Mouse (Mus musculus): ENCODE measurements around the gene Galnt4. TPM values are rescaled to one million over a fixed set of nuclear protein-coding genes. Genes with fewer than 3 reads are reported as not detected.
"Not testable (repeated sequence)": the region's sequence is repeated elsewhere in the genome, so short reads cannot be mapped to it uniquely, and the experiment has no call there.

The Galnt4 gene
- polyA plus RNA-seq, 1 experiment from 2014 or later: 5.3 TPM

DNA sequence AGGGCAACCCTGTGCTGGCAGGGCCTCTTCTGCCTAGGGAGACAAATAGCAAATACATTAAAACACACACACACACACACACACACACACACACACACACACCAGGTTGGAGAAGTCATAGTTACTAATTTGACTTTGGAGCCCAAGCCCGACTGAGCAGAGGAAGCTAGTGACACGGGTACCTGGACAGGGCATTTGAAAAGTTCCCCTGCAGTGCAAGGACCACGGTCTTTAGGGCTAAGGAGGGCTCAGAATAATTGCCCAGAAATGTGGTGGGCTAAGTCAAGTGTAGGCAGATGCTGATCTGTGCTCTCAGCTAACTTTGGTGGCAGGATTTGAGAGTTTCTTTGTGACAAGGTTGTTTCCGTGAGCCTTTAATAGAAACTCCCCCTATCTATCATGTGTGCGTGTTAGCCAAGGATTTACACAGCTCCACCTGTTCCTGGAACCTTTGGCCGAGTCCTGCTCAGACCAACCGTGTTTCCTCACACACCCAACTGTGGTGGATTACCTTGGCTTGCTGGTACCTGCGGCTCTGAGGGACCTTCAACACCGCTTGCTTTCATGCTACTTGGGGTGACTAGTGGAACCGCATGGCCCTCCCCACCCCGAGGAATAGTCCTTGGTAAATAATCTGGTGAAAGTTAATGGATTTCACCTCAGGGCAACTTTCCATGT is 24.8 kb downstream of the Galnt4 start:
- no peaks in the 10 kb centered on the region for H3K9me3 ChIP-seq
- H3K9ac ChIP-seq: no peak overlapping the region
- H3K4me2 ChIP-seq: no peak overlapping the region
- 85% methylated on average over 11 of the region's 11 CpGs for WGBS
- H3K36me3 ChIP-seq: 0 out of 2 replicates have a peak, but pooled peaks cover 15% of the 10 kb centered on the region
- H3K4me3 ChIP-seq: no peak overlapping the region
- no peaks in the 10 kb centered on the region for H3K27me3 ChIP-seq (replicated peaks)
- no peak overlapping the region for H3K27ac ChIP-seq (replicated peaks)
- ATAC-seq (ENCODE audit: extremely low read depth, insufficient number of reproducible peaks, low FRiP score, low TSS enrichment): no peak
- peaks cover 17% of the 10 kb centered on the region for H3K4me1 ChIP-seq

DNA sequence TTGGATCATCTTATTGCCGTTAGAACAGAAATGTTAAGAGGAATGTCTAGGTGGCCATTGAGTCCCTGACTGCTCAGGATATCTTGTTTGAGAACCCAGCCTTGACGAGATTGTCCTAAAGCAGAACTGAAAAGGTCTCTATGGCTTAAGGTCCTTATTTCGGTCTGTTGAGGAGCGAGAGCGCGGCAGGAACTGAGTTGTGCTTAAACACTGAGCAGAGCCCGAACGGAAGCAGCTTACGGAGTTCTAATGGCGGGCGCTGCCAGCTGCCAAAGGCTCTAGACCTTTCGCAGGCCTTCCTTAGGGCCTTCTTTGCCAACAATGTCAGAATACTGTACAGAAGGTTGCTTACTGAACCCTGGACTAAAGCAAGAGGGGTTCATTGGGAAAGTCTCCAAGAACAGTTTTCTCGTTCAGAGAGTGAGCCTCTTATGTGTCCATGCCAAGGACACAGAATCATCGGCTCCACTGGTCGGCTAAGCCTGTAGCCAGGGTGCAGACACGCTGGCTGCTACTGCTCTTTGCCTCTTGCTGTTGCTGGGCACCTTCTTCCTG is 25.4 kb downstream of the Galnt4 start:
- H3K4me3 ChIP-seq: no peak overlapping the region
- H3K9ac ChIP-seq: no peak overlapping the region
- no peak overlapping the region for H3K27ac ChIP-seq (replicated peaks)
- peaks cover 16% of the 10 kb centered on the region; the same call in 1 of the 2 replicates for H3K36me3 ChIP-seq
- H3K4me2 ChIP-seq: no peak overlapping the region
- ATAC-seq (ENCODE audit: extremely low read depth, insufficient number of reproducible peaks, low FRiP score, low TSS enrichment): no peak
- no peaks in the 10 kb centered on the region for H3K27me3 ChIP-seq (replicated peaks)
- no peaks in the 10 kb centered on the region for H3K9me3 ChIP-seq
- WGBS: 93% methylated on average over 16 of the region's 16 CpGs
- H3K4me1 ChIP-seq: peaks cover 17% of the 10 kb centered on the region

DNA sequence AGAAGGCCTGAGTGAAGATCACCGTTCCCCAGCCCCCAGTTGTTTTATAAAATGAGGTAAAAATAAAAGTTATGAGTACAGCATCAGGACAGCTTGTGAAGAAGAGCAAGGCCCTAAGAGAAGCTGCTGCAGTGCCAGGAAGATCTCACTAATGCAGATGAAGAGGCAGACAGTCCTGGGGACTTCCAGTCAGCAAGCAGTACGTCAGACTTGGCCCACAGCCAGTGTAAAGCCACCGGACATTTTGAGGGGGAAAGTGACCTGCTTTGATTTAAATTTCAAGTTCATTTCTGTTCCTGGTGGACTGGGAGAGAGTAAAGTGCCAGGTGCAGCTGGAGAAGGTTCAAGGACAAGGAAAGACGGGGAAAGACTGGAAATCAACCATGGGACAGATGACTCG is 28.4 kb downstream of the Galnt4 start:
- Histone ChIP-seq H3K36me3 (peaks cover 19% of the 10 kb centered on the region; the same call in 1 of the 2 replicates), H3K27me3 (replicated peaks) (no peaks in the 10 kb centered on the region), H3K9me3 (no peaks in the 10 kb centered on the region), H3K4me2 (no peak overlapping the region), H3K4me3 (no peak overlapping the region), H3K27ac (replicated peaks) (no peak overlapping the region), H3K4me1 (peaks cover 7% of the 10 kb centered on the region; the same call in 1 of the 2 replicates), H3K9ac (no peak overlapping the region)
- no peak for ATAC-seq (ENCODE audit: extremely low read depth, insufficient number of reproducible peaks, low FRiP score, low TSS enrichment)
- 58% methylated on average over 5 of the region's 5 CpGs for WGBS

DNA sequence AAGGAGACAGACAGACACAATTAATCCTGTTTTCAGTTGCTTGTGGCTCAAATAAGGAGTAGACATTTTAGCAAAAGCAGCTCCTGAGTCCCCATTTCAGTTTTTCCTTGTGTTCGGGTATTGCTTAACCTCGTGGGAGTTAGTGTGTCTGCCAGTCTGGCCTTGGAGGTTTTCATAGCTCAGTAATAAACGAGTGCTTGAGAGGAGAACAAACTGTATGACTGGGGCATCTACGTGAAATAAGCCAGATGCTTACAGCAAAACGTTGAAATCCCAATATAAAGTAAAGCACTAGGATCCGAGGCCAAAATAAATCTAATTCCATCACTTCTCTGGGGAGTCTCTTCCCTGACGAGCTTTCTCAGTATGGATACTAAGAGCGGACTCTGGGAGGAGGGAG is 37.7 kb downstream of the Galnt4 start:
- 70% methylated on average over 8 of the region's 8 CpGs for WGBS
- no peaks in the 10 kb centered on the region for H3K27me3 ChIP-seq (replicated peaks)
- no peaks in the 10 kb centered on the region for H3K4me1 ChIP-seq

DNA sequence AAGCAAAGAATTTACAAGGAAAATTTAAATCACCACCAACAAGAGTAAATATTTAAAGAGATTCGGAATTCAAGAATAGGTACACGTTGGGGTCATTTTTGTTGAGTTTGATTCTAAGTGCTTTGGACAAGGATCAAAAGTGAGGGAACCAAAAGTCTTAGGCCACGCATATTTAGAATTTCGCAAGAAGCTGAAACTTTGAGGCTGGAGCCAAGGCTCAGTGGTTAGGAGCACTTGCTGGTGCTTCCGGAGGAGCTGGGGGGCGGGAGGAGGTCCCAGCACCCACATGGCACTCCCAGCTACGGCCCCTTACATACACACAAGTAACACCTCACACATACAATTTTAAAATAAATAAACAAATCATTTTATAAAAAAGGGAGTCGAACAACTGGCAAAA is 38.6 kb downstream of the Galnt4 start:
- WGBS: 87% methylated on average over 8 of the region's 8 CpGs
- no peak overlapping the region for H3K9ac ChIP-seq
- H3K36me3 ChIP-seq: no peaks in the 10 kb centered on the region
- H3K27me3 ChIP-seq (replicated peaks): no peaks in the 10 kb centered on the region
- no peak overlapping the region for H3K4me3 ChIP-seq
- no peak overlapping the region for H3K4me2 ChIP-seq
- no peak for ATAC-seq (ENCODE audit: extremely low read depth, insufficient number of reproducible peaks, low FRiP score, low TSS enrichment)
- H3K4me1 ChIP-seq: peaks cover 6% of the 10 kb centered on the region; the same call in 1 of the 2 replicates
- H3K27ac ChIP-seq (replicated peaks): no peak overlapping the region
- no peaks in the 10 kb centered on the region for H3K9me3 ChIP-seq

More for the DNA sequence above, 37.7 kb downstream of the Galnt4 start:
- no peak overlapping the region for H3K27ac ChIP-seq (replicated peaks)
- H3K4me2 ChIP-seq: no peak overlapping the region
- no peak overlapping the region for H3K9ac ChIP-seq
- ATAC-seq (ENCODE audit: extremely low read depth, insufficient number of reproducible peaks, low FRiP score, low TSS enrichment): no peak
- no peaks in the 10 kb centered on the region for H3K36me3 ChIP-seq
- H3K9me3 ChIP-seq: no peaks in the 10 kb centered on the region
- no peak overlapping the region for H3K4me3 ChIP-seq

DNA sequence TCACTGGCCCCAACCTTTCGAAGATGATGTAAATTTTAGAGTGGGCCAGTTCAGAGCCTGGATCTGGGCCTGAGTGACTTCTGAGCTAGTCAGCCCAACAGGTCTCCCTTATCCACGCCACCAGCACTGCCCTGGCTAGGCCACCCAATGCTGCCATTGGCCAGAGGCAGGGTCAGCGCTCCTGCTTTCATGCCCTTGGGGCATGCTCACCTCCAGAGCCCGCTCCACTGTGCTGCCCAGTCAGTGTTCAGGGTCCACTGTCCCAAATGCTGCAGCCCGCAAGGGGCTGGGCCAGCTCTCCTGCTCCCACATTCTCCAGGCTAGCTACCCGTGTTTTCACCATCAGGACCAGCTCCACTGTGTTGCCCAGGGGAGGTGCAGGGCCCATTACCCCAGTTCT is 42.1 kb downstream of the Galnt4 start:
- ATAC-seq (ENCODE audit: extremely low read depth, insufficient number of reproducible peaks, low FRiP score, low TSS enrichment): no peak
- Histone ChIP-seq H3K36me3 (0 out of 2 replicates have a peak, but pooled peaks cover 5% of the 10 kb centered on the region), H3K4me1 (peaks cover 6% of the 10 kb centered on the region; the same call in 1 of the 2 replicates), H3K27ac (replicated peaks) (no peak overlapping the region), H3K9ac (no peak overlapping the region), H3K27me3 (replicated peaks) (no peaks in the 10 kb centered on the region), H3K9me3 (no peaks in the 10 kb centered on the region), H3K4me3 (no peak overlapping the region), H3K4me2 (no peak overlapping the region)
- 86% methylated on average over 6 of the region's 6 CpGs for WGBS

DNA sequence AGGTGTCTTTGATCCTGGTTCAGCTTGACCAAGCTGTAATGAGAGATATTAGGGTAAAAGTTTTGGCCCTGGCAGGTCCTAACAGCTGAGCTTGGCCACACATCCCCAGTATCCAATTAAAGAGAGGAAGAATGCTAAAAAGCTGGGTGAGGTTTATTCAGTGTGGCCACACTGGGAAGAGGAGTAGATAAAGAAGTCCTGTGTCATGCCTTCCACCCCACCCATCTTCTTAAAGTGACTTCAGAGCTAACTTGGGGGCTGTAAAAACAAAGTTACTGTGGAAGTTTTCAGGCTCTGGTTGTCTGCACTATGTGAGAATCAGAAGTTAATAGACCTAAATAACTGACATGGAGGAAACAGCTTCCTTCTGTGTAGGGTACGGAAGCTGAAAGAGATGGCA is 43.6 kb downstream of the Galnt4 start:
- no peak for ATAC-seq (ENCODE audit: extremely low read depth, insufficient number of reproducible peaks, low FRiP score, low TSS enrichment)
- Histone ChIP-seq H3K4me2 (no peak overlapping the region), H3K4me3 (no peak overlapping the region), H3K27ac (replicated peaks) (no peak overlapping the region), H3K4me1 (peaks cover 6% of the 10 kb centered on the region; the same call in 1 of the 2 replicates), H3K36me3 (peaks cover 5% of the 10 kb centered on the region; the same call in 1 of the 2 replicates), H3K9me3 (no peaks in the 10 kb centered on the region), H3K9ac (no peak overlapping the region), H3K27me3 (replicated peaks) (no peaks in the 10 kb centered on the region)
- WGBS: 89% methylated on average over 1 of the region's 1 CpGs

DNA sequence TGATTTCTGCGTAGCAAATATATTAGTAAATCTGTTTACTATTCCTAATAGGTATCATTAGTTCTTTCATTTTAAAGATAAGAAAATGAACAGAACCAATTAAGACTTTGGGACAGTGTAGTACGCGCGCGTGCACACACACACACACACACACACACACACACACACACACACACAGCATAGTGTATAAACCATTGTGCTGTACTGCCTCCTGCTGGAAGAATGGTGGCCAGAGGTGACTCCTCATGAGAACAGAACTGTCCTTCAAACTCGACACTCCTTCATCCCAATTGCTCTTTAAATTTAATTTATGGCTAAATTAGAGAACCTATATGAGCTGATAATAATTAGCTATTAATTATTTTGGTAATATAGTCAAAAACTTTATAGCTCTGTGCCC is 44.1 kb downstream of the Galnt4 start:
- Histone ChIP-seq H3K36me3 (peaks cover 10% of the 10 kb centered on the region; the same call in 1 of the 2 replicates), H3K4me1 (peaks cover 6% of the 10 kb centered on the region; the same call in 1 of the 2 replicates), H3K4me2 (no peak overlapping the region), H3K9ac (no peak overlapping the region), H3K27me3 (replicated peaks) (no peaks in the 10 kb centered on the region), H3K9me3 (no peaks in the 10 kb centered on the region), H3K27ac (replicated peaks) (no peak overlapping the region), H3K4me3 (no peak overlapping the region)
- no peak for ATAC-seq (ENCODE audit: extremely low read depth, insufficient number of reproducible peaks, low FRiP score, low TSS enrichment)
- WGBS: 90% methylated on average over 6 of the region's 6 CpGs

DNA sequence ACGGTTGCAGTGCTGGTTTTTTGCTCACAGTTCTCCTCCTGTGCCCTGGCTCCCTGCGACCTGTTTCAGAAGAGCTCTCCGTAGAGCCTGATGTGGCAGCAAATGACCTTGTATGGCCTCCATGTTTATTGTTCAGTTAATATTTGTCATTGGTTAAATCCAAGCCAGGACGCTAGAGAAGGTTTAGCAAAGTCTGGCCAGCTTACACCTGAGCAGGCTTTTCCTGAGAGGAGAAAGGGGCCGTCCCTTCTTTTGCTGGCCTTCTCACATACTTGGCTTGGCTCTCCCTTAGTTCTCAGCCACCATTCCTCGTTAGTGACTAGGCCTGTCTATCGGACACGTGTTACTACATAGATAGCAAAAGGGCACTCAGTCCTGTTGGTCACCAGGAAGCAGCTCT is 46.7 kb downstream of the Galnt4 start:
- Histone ChIP-seq H3K4me2 (no peak overlapping the region), H3K4me3 (no peak overlapping the region), H3K36me3 (peaks cover 15% of the 10 kb centered on the region), H3K27me3 (replicated peaks) (no peaks in the 10 kb centered on the region), H3K27ac (replicated peaks) (no peak overlapping the region), H3K4me1 (peaks cover 6% of the 10 kb centered on the region; the same call in 1 of the 2 replicates), H3K9ac (no peak overlapping the region), H3K9me3 (no peaks in the 10 kb centered on the region)
- WGBS: 82% methylated on average over 8 of the region's 8 CpGs
- ATAC-seq (ENCODE audit: extremely low read depth, insufficient number of reproducible peaks, low FRiP score, low TSS enrichment): no peak

DNA sequence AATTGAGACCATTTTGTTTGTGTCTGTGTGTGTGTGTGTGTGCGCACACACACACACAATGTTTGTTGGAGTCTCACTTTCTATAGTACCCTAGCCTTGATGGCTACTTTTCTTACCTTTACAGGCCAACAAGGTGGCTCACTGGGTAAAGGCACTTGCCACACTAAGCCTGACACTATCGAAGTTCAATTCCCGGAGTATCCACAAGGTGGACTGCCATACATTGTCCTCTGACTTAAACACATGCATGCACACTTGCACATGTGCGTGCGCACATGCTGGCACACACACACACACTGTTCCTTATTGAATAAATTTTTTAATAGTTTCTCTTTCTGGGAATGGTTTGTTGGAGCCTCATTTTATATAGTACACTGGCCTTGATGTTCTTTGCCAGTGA is 48.8 kb downstream of the Galnt4 start:
- H3K4me3 ChIP-seq: no peak overlapping the region
- H3K4me1 ChIP-seq: no peaks in the 10 kb centered on the region
- peaks cover 21% of the 10 kb centered on the region for H3K36me3 ChIP-seq
- H3K27ac ChIP-seq (replicated peaks): no peak overlapping the region
- no peaks in the 10 kb centered on the region for H3K27me3 ChIP-seq (replicated peaks)
- ATAC-seq (ENCODE audit: extremely low read depth, insufficient number of reproducible peaks, low FRiP score, low TSS enrichment): no peak
- H3K9me3 ChIP-seq: no peaks in the 10 kb centered on the region
- H3K9ac ChIP-seq: no peak overlapping the region
- 92% methylated on average over 5 of the region's 5 CpGs for WGBS
- H3K4me2 ChIP-seq: no peak overlapping the region

DNA sequence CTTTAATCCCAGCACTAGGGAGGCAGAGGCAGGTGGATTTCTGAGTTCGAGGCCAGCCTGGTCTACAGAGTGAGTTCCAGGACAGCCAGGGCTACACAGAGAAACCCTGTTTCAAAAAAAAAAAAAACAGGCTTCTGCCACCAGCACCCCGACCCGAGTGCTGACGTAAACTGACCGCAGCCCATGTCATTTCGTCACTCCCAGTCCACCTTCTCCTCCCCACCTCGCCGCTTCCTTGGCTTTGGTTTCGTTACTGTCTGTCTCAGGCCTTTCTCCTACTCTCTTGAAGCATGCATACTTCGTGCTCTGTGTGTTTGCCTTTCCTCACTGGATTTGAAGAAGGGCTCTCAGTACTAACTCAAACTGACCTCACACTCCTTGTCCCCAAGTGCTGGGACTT is 49.7 kb downstream of the Galnt4 start:
- not testable (repeated sequence) for ATAC-seq (ENCODE audit: extremely low read depth, insufficient number of reproducible peaks, low FRiP score, low TSS enrichment); H3K27ac ChIP-seq (replicated peaks)
- WGBS: 86% methylated on average over 10 of the region's 10 CpGs

More for the DNA sequence above, 49.7 kb downstream of the Galnt4 start:
- peaks cover 21% of the 10 kb centered on the region for H3K36me3 ChIP-seq
- not testable (repeated sequence) for H3K4me2 ChIP-seq; H3K9me3 ChIP-seq; H3K9ac ChIP-seq; H3K4me3 ChIP-seq; H3K4me1 ChIP-seq; H3K27me3 ChIP-seq (replicated peaks)

Data from heart, embryonic 13.5 days (tissue).